ENCODE assay signal across 11 mouse cellular contexts in the genomic region with DNA sequence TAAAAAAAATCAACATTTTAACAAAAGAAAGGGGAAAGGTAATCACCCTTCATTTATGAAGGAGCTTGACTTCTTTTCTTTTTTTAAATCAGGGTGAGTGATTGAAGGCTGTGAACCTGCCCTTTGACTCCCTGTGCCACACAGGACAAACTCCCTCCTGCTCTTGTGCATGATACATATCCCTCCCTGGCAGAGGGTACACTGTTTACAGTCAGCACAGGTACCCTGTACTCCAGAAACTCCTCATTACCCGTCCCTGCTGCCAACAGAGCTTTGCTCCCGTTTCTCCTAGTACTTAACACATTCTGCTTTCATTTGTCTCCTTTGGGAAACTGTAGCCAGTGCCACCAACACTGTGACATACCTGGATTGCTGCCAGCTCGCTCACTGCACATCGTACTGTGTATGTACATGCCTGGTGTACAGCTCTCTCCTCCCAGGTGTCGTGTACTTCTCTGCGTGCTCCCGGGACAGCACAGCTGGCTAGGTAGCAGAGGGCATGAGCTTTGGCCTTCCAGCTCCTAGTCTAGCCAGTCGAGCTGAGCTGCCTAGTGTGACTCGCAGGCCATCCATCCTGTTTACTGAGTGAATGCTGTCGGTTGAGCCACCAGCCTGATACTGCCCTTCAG.
A peak's percentile ranks its signal among the peaks of the same experiment; 100 is the strongest.
DNase-seq lines count a peak whose midpoint lies in the region; ATAC-seq lines count a peak whose summit lies in the region.
"Had no signal": no experiment of that assay in that cellular context is flagged by ENCODE, and none has a peak within 500 bp of the region (broad histone marks: within the 10 kb centered on the region; RNA-seq: fewer than 3 reads in every experiment).

No protein-coding gene starts in this region.

- no peak overlapping the region for H3K4me3 ChIP-seq in forebrain, embryonic 16.5 days (replicated peaks; ENCODE audit: low read length)
- H3K4me3 ChIP-seq in forebrain, embryonic 11.5 days (ENCODE audit: low read depth, low read length): no peak overlapping the region
- H3K4me3 ChIP-seq in megakaryocyte, embryonic 14.5 days (replicated peaks): peak overlapping the region; percentile 40
- no peak overlapping the region for H3K4me3 ChIP-seq in kidney, embryonic 16.5 days (ENCODE audit: low read length)
- no peak overlapping the region for H3K4me3 ChIP-seq in stomach, embryonic 16.5 days (replicated peaks; ENCODE audit: low read length)
- no peak overlapping the region for H3K4me3 ChIP-seq in hindbrain, embryonic 11.5 days (ENCODE audit: low read depth, low read length)
- H3K4me3 ChIP-seq: forebrain, embryonic 13.5 days had no signal

- 0 out of 2 replicates have a peak, but pooled peaks have one; percentile 20 for ATAC-seq in forebrain, embryonic 16.5 days
- no peak for ATAC-seq in forebrain, embryonic 11.5 days (replicated peaks; ENCODE audit: low FRiP score)
- ATAC-seq in megakaryocyte, adult 5-6 weeks (ENCODE audit: poor library complexity, severe bottlenecking): no peak
- peak; percentile 58 for ATAC-seq in kidney, embryonic 16.5 days (ENCODE audit: low FRiP score, low TSS enrichment)
- peak; percentile 53; the same call in 1 of the 2 replicates for ATAC-seq in stomach, embryonic 16.5 days (ENCODE audit: insufficient read depth, low FRiP score)
- ATAC-seq in hindbrain, embryonic 11.5 days (ENCODE audit: low FRiP score): no peak
- ATAC-seq: forebrain, embryonic 13.5 days had no signal

- H3K36me3 ChIP-seq in forebrain, embryonic 16.5 days (ENCODE audit: control insufficient read depth, insufficient read depth): no peaks in the 10 kb centered on the region
- no peaks in the 10 kb centered on the region for H3K36me3 ChIP-seq in forebrain, embryonic 11.5 days (ENCODE audit: control insufficient read depth, insufficient read depth, low read length)
- H3K36me3 ChIP-seq in megakaryocyte, embryonic 14.5 days (replicated peaks; ENCODE audit: low read length): no peaks in the 10 kb centered on the region
- no peaks in the 10 kb centered on the region for H3K36me3 ChIP-seq in kidney, embryonic 16.5 days (ENCODE audit: insufficient read depth, low read length)
- H3K36me3 ChIP-seq in stomach, embryonic 16.5 days (ENCODE audit: control insufficient read depth, insufficient read depth, low read length): no peaks in the 10 kb centered on the region
- no peaks in the 10 kb centered on the region for H3K36me3 ChIP-seq in hindbrain, embryonic 11.5 days (ENCODE audit: control insufficient read depth, insufficient read depth, low read length)

- no peaks in the 10 kb centered on the region for H3K9me3 ChIP-seq in forebrain, embryonic 16.5 days (ENCODE audit: control insufficient read depth, low read length)
- no peaks in the 10 kb centered on the region for H3K9me3 ChIP-seq in forebrain, embryonic 11.5 days (ENCODE audit: control insufficient read depth, low read length)
- H3K9me3 ChIP-seq in megakaryocyte, embryonic 14.5 days: no peaks in the 10 kb centered on the region
- H3K9me3 ChIP-seq in kidney, embryonic 16.5 days (ENCODE audit: low read length): no peaks in the 10 kb centered on the region
- no peaks in the 10 kb centered on the region for H3K9me3 ChIP-seq in stomach, embryonic 16.5 days (replicated peaks; ENCODE audit: control insufficient read depth, low read length)
- H3K9me3 ChIP-seq in hindbrain, embryonic 11.5 days (ENCODE audit: control insufficient read depth, low read length): no peaks in the 10 kb centered on the region
- H3K9me3 ChIP-seq: forebrain, embryonic 13.5 days had no signal

- no peaks in the 10 kb centered on the region for H3K27me3 ChIP-seq in forebrain, embryonic 16.5 days (replicated peaks; ENCODE audit: control insufficient read depth, insufficient read depth, low read length)
- H3K27me3 ChIP-seq in forebrain, embryonic 11.5 days (ENCODE audit: control insufficient read depth, insufficient read depth, low read length): no peaks in the 10 kb centered on the region
- H3K27me3 ChIP-seq in megakaryocyte, embryonic 14.5 days (replicated peaks): no peaks in the 10 kb centered on the region
- H3K27me3 ChIP-seq in kidney, embryonic 16.5 days (ENCODE audit: insufficient read depth, low read length): no peaks in the 10 kb centered on the region
- no peaks in the 10 kb centered on the region for H3K27me3 ChIP-seq in stomach, embryonic 16.5 days (ENCODE audit: control insufficient read depth, insufficient read depth, low read length)
- H3K27me3 ChIP-seq in hindbrain, embryonic 11.5 days (ENCODE audit: control insufficient read depth, insufficient read depth, low read length): no peaks in the 10 kb centered on the region
- H3K27me3 ChIP-seq: forebrain, embryonic 13.5 days had no signal

- H3K4me1 ChIP-seq in forebrain, embryonic 16.5 days (replicated peaks; ENCODE audit: control insufficient read depth, insufficient read depth, low read length): no peaks in the 10 kb centered on the region
- H3K4me1 ChIP-seq in forebrain, embryonic 11.5 days (replicated peaks; ENCODE audit: control insufficient read depth, insufficient read depth, low read length): no peaks in the 10 kb centered on the region
- H3K4me1 ChIP-seq in megakaryocyte, embryonic 14.5 days: peaks cover 35% of the 10 kb centered on the region
- H3K4me1 ChIP-seq in kidney, embryonic 16.5 days (ENCODE audit: insufficient read depth, low read length): no peaks in the 10 kb centered on the region
- no peaks in the 10 kb centered on the region; the same call in 1 of the 2 replicates for H3K4me1 ChIP-seq in stomach, embryonic 16.5 days (ENCODE audit: control insufficient read depth, insufficient read depth, low read length)
- H3K4me1 ChIP-seq in hindbrain, embryonic 11.5 days (replicated peaks; ENCODE audit: control insufficient read depth, insufficient read depth, low read length): no peaks in the 10 kb centered on the region

- H3K9ac ChIP-seq in forebrain, embryonic 16.5 days (replicated peaks; ENCODE audit: low read depth, low read length): no peak overlapping the region
- H3K9ac ChIP-seq in forebrain, embryonic 11.5 days (ENCODE audit: low read length): no peak overlapping the region
- no peak overlapping the region for H3K9ac ChIP-seq in kidney, embryonic 16.5 days (replicated peaks; ENCODE audit: low read length)
- H3K9ac ChIP-seq in stomach, embryonic 16.5 days (ENCODE audit: low read length): no peak overlapping the region
- H3K9ac ChIP-seq in hindbrain, embryonic 11.5 days (ENCODE audit: low read depth, low read length): no peak overlapping the region
- H3K9ac ChIP-seq: forebrain, embryonic 13.5 days had no signal

- no peak overlapping the region for H3K27ac ChIP-seq in forebrain, embryonic 16.5 days (ENCODE audit: low read length)
- no peak overlapping the region for H3K27ac ChIP-seq in forebrain, embryonic 11.5 days (ENCODE audit: low read depth, low read length)
- H3K27ac ChIP-seq in kidney, embryonic 16.5 days (ENCODE audit: low read length): no peak overlapping the region
- no peak overlapping the region for H3K27ac ChIP-seq in stomach, embryonic 16.5 days (ENCODE audit: low read length)
- no peak overlapping the region for H3K27ac ChIP-seq in hindbrain, embryonic 11.5 days (ENCODE audit: low read depth, low read length)
- H3K27ac ChIP-seq: forebrain, embryonic 13.5 days had no signal

- WGBS in forebrain, embryonic 16.5 days: 67% methylated on average over 10 of the region's 10 CpGs
- WGBS in forebrain, embryonic 11.5 days: 91% methylated on average over 10 of the region's 10 CpGs
- 48% methylated on average over 10 of the region's 10 CpGs for WGBS in kidney, embryonic 16.5 days
- 44% methylated on average over 10 of the region's 10 CpGs for WGBS in stomach, embryonic 16.5 days
- 77% methylated on average over 10 of the region's 10 CpGs for WGBS in hindbrain, embryonic 11.5 days

- no peak overlapping the region for H3K4me2 ChIP-seq in forebrain, embryonic 16.5 days (ENCODE audit: low read length)
- H3K4me2 ChIP-seq in forebrain, embryonic 11.5 days (ENCODE audit: low read depth, low read length, severe bottlenecking): no peak overlapping the region
- H3K4me2 ChIP-seq in kidney, embryonic 16.5 days (replicated peaks; ENCODE audit: low read depth, low read length): no peak overlapping the region
- no peak overlapping the region for H3K4me2 ChIP-seq in stomach, embryonic 16.5 days (ENCODE audit: low read depth, low read length)
- H3K4me2 ChIP-seq in hindbrain, embryonic 11.5 days (replicated peaks; ENCODE audit: low read depth, low read length): no peak overlapping the region
- H3K4me2 ChIP-seq: forebrain, embryonic 13.5 days had no signal

- no peak for DNase-seq in forebrain, embryonic 11.5 days (ENCODE audit: low spot score)
- no peak for DNase-seq in hindbrain, embryonic 11.5 days (ENCODE audit: low spot score)
- no peak for DNase-seq in neural tube, embryonic 10.5 days (ENCODE audit: extremely low spot score, low spot score)
- DNase-seq: left cerebral cortex, postnatal 4 days; midbrain, embryonic 14.5 days had no signal

Comparison
In these comparisons a context has a peak if more than half of its experiments do, and no peak if none do; other contexts are left out.
1. ATAC-seq: peak in forebrain, embryonic 16.5 days (single experiment), kidney, embryonic 16.5 days (single experiment) and stomach, embryonic 16.5 days (single experiment); none in forebrain, embryonic 11.5 days (single experiment), megakaryocyte, adult 5-6 weeks (single experiment) and hindbrain, embryonic 11.5 days (single experiment).